17 mouse cellular contexts compared by ENCODE assay signal in genomic region chr1:162752009-162752408, GRCm38 (mm10). TPM values are rescaled to one million over a fixed set of nuclear protein-coding genes. Genes with fewer than 3 reads are reported as not detected.
DNase-seq lines count a peak whose midpoint lies in the region; ATAC-seq lines count a peak whose summit lies in the region.
"Had no signal": no experiment of that assay in that cellular context is flagged by ENCODE, and none has a peak within 500 bp of the region (broad histone marks: within the 10 kb centered on the region; RNA-seq: fewer than 3 reads in every experiment).

No protein-coding gene starts in this region.

- DNase-seq in retina, postnatal 1 day, result no peak
- DNase-seq in spleen, postnatal 10 days (ENCODE audit: low spot score in 2 of 2), result no peak
- DNase-seq in MN1 (ENCODE audit: low spot score), result no peak
- no peak for DNase-seq in adrenal gland, postnatal 4 days (ENCODE audit: low spot score in 2 of 2)
- DNase-seq: adrenal gland, postnatal 10 days; adrenal gland, postnatal 25 days; cerebellum, adult 11-12 months; cerebellum, adult 2 months; cerebellum, adult 9-10 months; cerebellum, postnatal 10 days; cerebellum, postnatal 25 days had no signal

- peak; percentile 54 for ATAC-seq in CD4-positive, CD25-positive, alpha-beta regulatory T cell, adult 4 months
- ATAC-seq in activated CD4-positive, CD25-positive, alpha-beta regulatory T cell, adult 4 months, result peak; percentile 86
- peak; percentile 61 for ATAC-seq in inflammation-experienced regulatory T-cells, adult 6 months
- ATAC-seq: forebrain, embryonic 14.5 days; forebrain, embryonic 16.5 days; Patski had no signal

RNA-seq across cellular contexts. Expression of gene Prrc2c, which starts 11.7 kb away (rescaled TPM):
- polyA plus RNA-seq in CD4-positive, CD25-positive, alpha-beta regulatory T cell, adult 4 months (2017; shearing (Covaris generic)), result 100 to 1,000 TPM; 259 to 407 TPM
- polyA plus RNA-seq in activated CD4-positive, CD25-positive, alpha-beta regulatory T cell, adult 4 months (2017; shearing (Covaris generic)), result 100 to 1,000 TPM; 211 to 280 TPM
- 100 to 1,000 TPM; 214 to 351 (median 255) TPM for polyA plus RNA-seq in inflammation-experienced regulatory T-cells, adult 6 months (2017; shearing (Covaris generic))
- 100 to 1,000 TPM; 197 to 223 TPM for total RNA-seq in adrenal gland, postnatal 4 days (2021)
